Comparison of ENCODE assay signal across 10 mouse cellular contexts in genomic region chr1:191073001-191073400, GRCm38 (mm10). TPM values are rescaled to one million over a fixed set of nuclear protein-coding genes. Genes with fewer than 3 reads are reported as not detected.
DNase-seq lines count a peak whose midpoint lies in the region; ATAC-seq lines count a peak whose summit lies in the region.
"Had no signal": no experiment of that assay in that cellular context is flagged by ENCODE, and none has a peak within 500 bp of the region (broad histone marks: within the 10 kb centered on the region; RNA-seq: fewer than 3 reads in every experiment).

No protein-coding gene starts in this region.

- H3K36me3 ChIP-seq in forebrain, embryonic 16.5 days (ENCODE audit: control insufficient read depth, insufficient read depth), result 0 out of 2 replicates have a peak, but pooled peaks cover 4% of the 10 kb centered on the region
- H3K36me3 ChIP-seq: hindbrain, embryonic 15.5 days had no signal

- H3K9me3 ChIP-seq in forebrain, embryonic 16.5 days (ENCODE audit: control insufficient read depth, low read length), result no peaks in the 10 kb centered on the region
- H3K9me3 ChIP-seq: hindbrain, embryonic 15.5 days had no signal

- no peak overlapping the region for H3K4me3 ChIP-seq in forebrain, embryonic 16.5 days (replicated peaks; ENCODE audit: low read length)
- H3K4me3 ChIP-seq: hindbrain, embryonic 15.5 days had no signal

- no peaks in the 10 kb centered on the region for H3K4me1 ChIP-seq in forebrain, embryonic 16.5 days (replicated peaks; ENCODE audit: control insufficient read depth, insufficient read depth, low read length)
- H3K4me1 ChIP-seq: hindbrain, embryonic 15.5 days had no signal

- no peak overlapping the region for H3K27ac ChIP-seq in forebrain, embryonic 16.5 days (ENCODE audit: low read length)
- H3K27ac ChIP-seq: hindbrain, embryonic 15.5 days had no signal

- ATAC-seq in forebrain, embryonic 16.5 days, result no peak

- H3K27me3 ChIP-seq in forebrain, embryonic 16.5 days (replicated peaks; ENCODE audit: control insufficient read depth, insufficient read depth, low read length), result no peaks in the 10 kb centered on the region
- H3K27me3 ChIP-seq: hindbrain, embryonic 15.5 days had no signal

- no peak overlapping the region for H3K9ac ChIP-seq in forebrain, embryonic 16.5 days (replicated peaks; ENCODE audit: low read depth, low read length)
- H3K9ac ChIP-seq: hindbrain, embryonic 15.5 days had no signal

- intact Hi-C loops in left cerebral cortex, postnatal 10 days (cut with DNase I), result no loop called here
- intact Hi-C loops in heart, postnatal 10 days (cut with DNase I), result loop anchor here (10.0 kb wide), 1 partner anchor 202 kb away; no protein-coding TSS in a partner anchor

- WGBS in forebrain, embryonic 16.5 days, result 54% methylated on average over 6 of the region's 6 CpGs

- no peak overlapping the region for H3K4me2 ChIP-seq in forebrain, embryonic 16.5 days (ENCODE audit: low read length)
- H3K4me2 ChIP-seq: hindbrain, embryonic 15.5 days had no signal

- peak; percentile 45 to 69 for DNase-seq in left cerebral cortex, postnatal 10 days (ENCODE audit: extremely low spot score in 1 of 2, low spot score in 2 of 2)
- no peak for DNase-seq in left cerebral cortex, adult 18-20 months (ENCODE audit: low spot score in 2 of 2)
- peak; percentile 78 for DNase-seq in adrenal gland, postnatal 10 days
- DNase-seq in heart, postnatal 10 days, result peak; percentile 64 to 65
- DNase-seq in lung, postnatal 14 days, result peak; percentile 46
- DNase-seq in thymus, postnatal 10 days (ENCODE audit: low spot score in 2 of 2), result no peak
- DNase-seq in urinary bladder, adult 18-20 months (ENCODE audit: low spot score in 2 of 2), result no peak

RNA-seq across cellular contexts. Expression of gene Nsl1, which starts 10.2 kb away (rescaled TPM):
- 1 to 10 TPM in 1 of 2 experiments, under 1 TPM in 1; 0.64 to 1.4 TPM for total RNA-seq in left cerebral cortex, postnatal 10 days (2021)
- total RNA-seq in left cerebral cortex, adult 18-20 months (2021), result under 1 TPM; 0.23 to 0.56 TPM
- total RNA-seq in adrenal gland, postnatal 10 days (2021), result 1 to 10 TPM; 3.5 to 5.1 TPM
- total RNA-seq in heart, postnatal 10 days (2021), result 1 to 10 TPM; 2.3 to 2.7 TPM
- polyA plus RNA-seq in forebrain, embryonic 16.5 days (2015; fragmentation: Nextera tagmentation; extraction: Ambion mirVana), result 7.3 and 8.2 TPM in 2 replicates

RNA-seq across cellular contexts. Expression of gene Tatdn3, which starts 10.3 kb away (rescaled TPM):
- 10 to 100 TPM; 25.1 to 28.6 TPM for total RNA-seq in left cerebral cortex, postnatal 10 days (2021)
- 10 to 100 TPM; 27.1 to 27.8 TPM for total RNA-seq in left cerebral cortex, adult 18-20 months (2021)
- 10 to 100 TPM; 20.4 to 34.7 TPM for total RNA-seq in adrenal gland, postnatal 10 days (2021)
- total RNA-seq in heart, postnatal 10 days (2021), result 10 to 100 TPM; 20.6 to 26.8 TPM
- polyA plus RNA-seq in forebrain, embryonic 16.5 days (2015; fragmentation: Nextera tagmentation; extraction: Ambion mirVana), result 12.9 and 13.2 TPM in 2 replicates

RNA-seq across cellular contexts. Expression of gene Batf3, which starts 24.6 kb away (rescaled TPM):
- under 1 TPM; 0.47 to 0.60 TPM for total RNA-seq in left cerebral cortex, postnatal 10 days (2021)
- 1 to 10 TPM; 3.0 TPM for total RNA-seq in left cerebral cortex, adult 18-20 months (2021)
- total RNA-seq in adrenal gland, postnatal 10 days (2021), result 1 to 10 TPM; 1.6 to 1.8 TPM
- under 1 TPM; 0.57 to 0.97 TPM for total RNA-seq in heart, postnatal 10 days (2021)
- 0.75 and 2.0 TPM in 2 replicates for polyA plus RNA-seq in forebrain, embryonic 16.5 days (2015; fragmentation: Nextera tagmentation; extraction: Ambion mirVana)

RNA-seq across cellular contexts. Expression of gene Spata45, which starts 36.6 kb away (rescaled TPM):
- not detected for total RNA-seq in left cerebral cortex, postnatal 10 days (2021)
- total RNA-seq in left cerebral cortex, adult 18-20 months (2021), result not detected
- total RNA-seq in adrenal gland, postnatal 10 days (2021), result not detected
- not detected for total RNA-seq in heart, postnatal 10 days (2021)
- polyA plus RNA-seq in forebrain, embryonic 16.5 days (2015; fragmentation: Nextera tagmentation; extraction: Ambion mirVana), result not detected in 2 replicates
- polyA plus RNA-seq: hindbrain, embryonic 15.5 days; neural tube, embryonic 11.5 days had no signal

RNA-seq across cellular contexts. Expression of gene Flvcr1, which starts 47.0 kb away (rescaled TPM):
- 10 to 100 TPM; 18.3 to 18.5 TPM for total RNA-seq in left cerebral cortex, postnatal 10 days (2021)
- 10 to 100 TPM; 11.5 to 14.5 TPM for total RNA-seq in left cerebral cortex, adult 18-20 months (2021)
- 10 to 100 TPM; 18.1 to 24.0 TPM for total RNA-seq in adrenal gland, postnatal 10 days (2021)
- total RNA-seq in heart, postnatal 10 days (2021), result 10 to 100 TPM in 1 of 2 experiments, 1 to 10 TPM in 1; 8.8 to 10.3 TPM
- 7.2 and 8.8 TPM in 2 replicates for polyA plus RNA-seq in forebrain, embryonic 16.5 days (2015; fragmentation: Nextera tagmentation; extraction: Ambion mirVana)

Comparison
In these comparisons a context has a peak if more than half of its experiments do, and no peak if none do; other contexts are left out.
1. DNase-seq: peak in left cerebral cortex, postnatal 10 days (2 of 2), adrenal gland, postnatal 10 days (single experiment), heart, postnatal 10 days (2 of 2) and lung, postnatal 14 days (single experiment); none in left cerebral cortex, adult 18-20 months (0 of 2), thymus, postnatal 10 days (0 of 2) and urinary bladder, adult 18-20 months (0 of 2).